Mouse (Mus musculus): ENCODE measurements around the gene Emg1.

Emg1 gene

DNA sequence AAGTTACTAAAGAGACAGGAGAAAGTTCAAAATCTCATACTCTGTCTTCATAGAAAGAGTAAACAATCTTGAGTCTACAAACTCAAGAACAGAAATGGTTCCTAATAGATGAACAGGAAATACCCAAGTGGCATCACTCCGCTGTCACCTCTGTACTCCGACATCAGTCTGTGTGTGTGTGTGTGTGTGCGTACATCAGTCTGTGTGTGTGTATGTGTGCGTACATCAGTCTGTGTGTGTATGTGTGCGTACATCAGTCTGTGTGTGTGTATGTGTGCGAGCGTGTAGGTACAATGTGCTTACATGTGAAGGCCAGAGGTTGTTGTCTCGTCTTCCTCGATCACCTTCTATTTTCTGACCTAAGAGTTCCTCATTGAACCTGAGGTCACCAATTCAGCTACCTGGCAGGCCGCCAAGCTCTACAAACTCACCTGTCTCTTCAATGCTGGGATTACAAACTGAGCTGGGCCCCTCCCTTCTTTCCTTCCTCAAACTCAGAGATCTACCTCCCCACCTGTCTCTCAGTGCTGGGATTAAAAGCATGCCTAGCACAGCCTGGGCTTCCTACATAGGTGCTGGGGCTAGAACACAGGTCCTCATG, 3.6 kb downstream of the Emg1 start:
- WGBS = 95% methylated on average over 10 of the region's 10 CpGs

GRCm38 (mm10) chr6:124706061-124706627, 5.8 kb downstream of the Emg1 start:
- 51% methylated on average over 5 of the region's 5 CpGs for WGBS

- WGBS = 96% methylated on average over 2 of the region's 2 CpGs
Observed at GRCm38 (mm10) chr6:124704417-124704816, 7.6 kb downstream of the Emg1 start.

DNA sequence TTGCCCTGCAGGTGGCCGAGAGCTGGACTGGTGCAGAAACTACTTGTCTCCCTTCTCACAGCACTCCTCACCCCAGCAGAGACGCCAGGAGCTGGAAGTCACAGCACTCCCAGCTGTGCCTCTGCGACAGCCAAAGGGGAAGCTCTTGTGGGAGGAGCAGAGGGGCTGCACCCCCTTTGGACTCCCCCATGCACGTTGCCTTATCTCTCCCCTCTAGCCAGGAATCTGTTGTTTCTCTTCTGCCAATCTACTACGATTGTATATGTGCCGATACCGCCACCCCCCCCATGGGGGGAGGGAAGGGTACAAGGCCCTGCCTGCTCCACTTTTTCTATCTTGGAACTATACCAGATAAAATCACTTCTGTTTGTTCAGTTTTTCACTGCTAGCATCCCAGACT, 8.2 kb downstream of the Emg1 start:
- WGBS = 70% methylated on average over 7 of the region's 7 CpGs

- 45% methylated on average over 3 of the region's 3 CpGs for WGBS
Observed at GRCm38 (mm10) chr6:124702784-124703103, 9.2 kb downstream of the Emg1 start.

DNA sequence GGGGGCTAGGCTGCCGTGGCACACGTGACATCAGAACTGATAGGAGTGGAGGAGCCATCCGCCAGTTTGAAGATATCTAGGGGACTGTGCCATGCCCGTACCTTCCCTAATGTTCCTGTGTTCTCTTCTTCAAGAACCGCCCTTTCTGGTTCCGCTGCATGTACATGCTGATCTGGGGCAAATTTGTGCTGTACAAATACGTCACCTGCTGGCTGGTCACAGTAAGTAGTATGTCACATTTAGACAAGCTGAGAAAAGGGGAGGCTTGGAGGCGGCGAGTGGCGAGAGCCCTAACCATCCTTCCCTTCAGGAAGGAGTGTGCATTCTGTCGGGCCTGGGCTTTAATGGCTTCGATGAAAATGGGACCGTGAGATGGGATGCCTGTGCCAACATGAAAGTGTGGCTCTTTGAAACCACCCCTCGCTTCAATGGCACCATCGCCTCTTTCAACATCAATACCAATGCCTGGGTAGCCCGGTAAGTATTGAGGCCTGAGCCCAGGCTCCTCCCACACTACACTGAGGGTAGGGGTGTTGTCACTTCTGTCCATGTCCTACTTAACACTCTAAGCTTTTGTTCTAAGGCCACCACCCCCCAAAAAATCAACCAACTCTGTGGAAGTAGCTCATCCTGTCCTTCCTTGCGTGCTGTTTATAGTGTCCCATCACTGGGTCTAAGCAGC, 9.7 kb downstream of the Emg1 start:
- WGBS = 68% methylated on average over 17 of the region's 17 CpGs

DNA sequence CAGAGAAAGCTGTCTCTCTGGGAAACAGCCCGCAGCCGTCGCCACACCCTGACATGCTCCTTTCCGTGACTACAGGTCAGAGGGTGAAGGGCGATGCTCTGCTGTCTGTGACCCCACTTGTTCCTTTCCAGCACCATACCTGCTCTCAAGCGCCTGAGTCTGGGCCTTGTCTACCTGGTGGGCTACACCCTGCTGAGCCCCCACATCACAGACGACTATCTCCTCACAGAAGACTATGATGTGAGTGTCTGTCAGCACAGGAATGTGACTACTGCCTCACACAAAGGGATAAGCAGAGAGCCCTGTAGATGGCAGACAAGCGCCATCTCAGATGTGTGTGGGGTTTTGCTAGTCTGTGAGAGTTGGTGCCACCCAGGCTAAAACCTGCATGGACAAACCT, 10.6 kb downstream of the Emg1 start:
- WGBS = 81% methylated on average over 8 of the region's 8 CpGs

DNA sequence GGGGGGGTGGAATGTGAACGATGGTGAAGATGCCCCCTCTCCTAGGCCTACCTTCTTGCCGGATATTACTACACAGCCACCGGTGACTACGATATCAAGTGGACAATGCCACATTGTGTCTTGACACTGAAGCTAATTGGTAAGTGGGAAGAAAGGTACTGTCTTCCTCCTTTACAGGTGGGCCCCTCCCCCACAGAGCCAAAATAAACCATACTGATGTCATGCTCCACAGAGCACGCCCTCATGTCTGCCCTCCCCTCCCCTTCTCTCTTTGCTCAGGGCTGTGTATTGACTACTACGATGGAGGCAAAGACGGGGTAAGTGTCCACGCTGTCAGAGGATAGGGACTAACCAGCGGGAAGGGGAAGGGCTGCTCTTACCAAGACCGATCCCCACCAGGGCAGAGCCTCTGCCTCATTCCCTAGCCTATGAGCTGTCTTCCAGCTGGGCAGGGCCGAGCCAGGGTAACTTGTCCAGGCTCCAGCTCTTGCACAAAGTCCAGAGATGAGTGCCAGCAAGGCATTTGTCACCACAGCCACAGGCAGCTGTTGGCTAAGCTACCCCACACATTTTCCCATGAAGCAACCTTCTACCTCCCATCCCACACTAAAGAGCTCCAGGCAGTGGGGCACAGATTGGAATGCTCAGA, 11.9 kb downstream of the Emg1 start:
- 63% methylated on average over 11 of the region's 11 CpGs for WGBS

GRCm38 (mm10) chr6:124699366-124699765, 12.6 kb downstream of the Emg1 start:
- WGBS = 90% methylated on average over 4 of the region's 4 CpGs

DNA sequence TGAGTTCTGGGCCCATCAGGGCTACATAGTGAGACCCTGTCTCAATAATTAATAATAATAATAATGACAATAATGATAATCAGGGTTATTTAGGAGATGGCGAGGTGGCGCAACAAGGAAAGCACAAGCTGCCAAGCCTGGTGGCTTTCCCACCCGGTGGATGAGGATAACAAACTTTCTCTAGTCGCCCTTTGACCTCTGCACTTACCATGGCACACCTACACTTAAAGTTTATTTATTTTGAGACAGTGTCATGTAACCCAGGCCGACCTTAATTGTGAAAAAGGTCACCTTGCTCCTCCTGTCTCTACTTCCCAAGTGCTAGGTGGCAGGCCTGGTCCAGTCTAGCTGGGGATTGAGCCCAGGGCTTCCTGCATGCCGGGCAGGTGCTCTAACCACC, 13.2 kb downstream of the Emg1 start:
- WGBS = 87% methylated on average over 6 of the region's 6 CpGs

DNA sequence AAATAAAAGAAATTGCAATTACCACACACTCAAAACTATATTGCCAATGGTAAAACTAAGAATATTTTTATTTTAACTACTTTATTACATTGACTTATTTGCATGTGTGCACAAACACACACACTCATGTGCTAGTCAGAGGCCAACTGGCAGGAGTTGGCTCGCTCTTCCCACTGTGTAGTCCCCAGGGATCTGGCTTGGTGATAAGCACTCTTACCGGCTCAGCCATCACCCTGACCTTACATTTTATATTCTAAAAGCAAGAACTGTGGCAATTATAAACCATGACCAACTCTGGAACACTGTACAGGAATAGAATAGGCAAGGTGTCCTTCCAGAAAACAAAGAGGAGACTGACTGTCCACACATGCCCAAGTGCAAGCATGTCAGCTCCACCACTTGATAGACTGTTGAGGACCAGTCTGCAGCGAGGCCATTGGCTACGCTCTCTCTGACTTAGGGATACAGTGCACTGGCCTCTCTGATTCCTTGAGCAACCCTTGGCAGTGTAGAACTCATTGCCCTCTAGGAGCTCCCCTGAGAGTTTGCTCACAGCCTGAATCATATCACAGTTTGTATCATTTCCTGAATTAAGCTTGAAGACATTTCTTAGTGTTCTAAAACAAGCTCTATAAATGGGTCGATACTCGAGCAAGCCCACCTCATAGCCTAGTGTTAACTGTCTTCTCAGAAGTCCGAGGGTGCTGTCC, 15.4 kb downstream of the Emg1 start:
- WGBS = 85% methylated on average over 7 of the region's 7 CpGs

- 69% methylated on average over 15 of the region's 15 CpGs for WGBS
Observed at GRCm38 (mm10) chr6:124694166-124694955, 17.6 kb downstream of the Emg1 start.

DNA sequence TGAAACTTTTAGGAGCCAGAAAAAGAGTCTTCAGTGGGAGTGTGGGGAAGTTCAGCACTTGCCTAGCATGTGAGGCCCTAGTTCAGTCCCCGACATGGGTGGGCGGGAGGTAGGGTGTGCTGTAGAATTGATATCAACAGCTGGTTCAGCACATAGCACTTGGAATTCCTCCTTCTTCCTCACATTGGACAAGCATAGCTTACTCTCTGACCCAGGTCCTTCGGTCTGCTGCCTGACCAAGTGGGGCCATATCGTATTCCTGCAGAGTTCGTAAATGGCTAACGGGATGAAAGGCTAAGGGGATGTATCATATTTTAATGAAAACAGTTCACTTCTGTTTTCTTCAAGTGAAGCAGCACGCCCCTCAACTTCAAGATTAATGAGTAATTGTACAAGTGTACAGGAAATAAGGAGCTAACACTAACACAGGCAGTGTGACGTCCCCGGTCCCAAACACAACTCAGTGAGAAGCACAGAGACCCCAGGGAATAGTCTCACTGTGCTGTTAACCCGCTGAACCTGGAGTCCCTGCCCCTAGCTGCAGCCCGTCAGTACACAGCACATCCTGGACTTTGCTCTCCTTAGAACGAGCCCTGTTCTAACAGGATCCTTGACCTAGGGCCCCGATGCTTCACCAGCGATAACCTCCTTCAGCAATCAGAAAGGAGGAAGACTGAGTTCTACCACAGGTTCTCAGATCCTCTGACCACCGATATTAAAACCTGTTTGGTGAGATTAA, 18.6 kb downstream of the Emg1 start:
- WGBS = 72% methylated on average over 15 of the region's 15 CpGs

- 84% methylated on average over 3 of the region's 3 CpGs for WGBS
Observed at GRCm38 (mm10) chr6:124690517-124690916, 21.5 kb downstream of the Emg1 start.

GRCm38 (mm10) chr6:124689011-124689410, 23.0 kb downstream of the Emg1 start:
- WGBS = 94% methylated on average over 3 of the region's 3 CpGs

GRCm38 (mm10) chr6:124688151-124688758, 23.7 kb downstream of the Emg1 start:
- 79% methylated on average over 8 of the region's 8 CpGs for WGBS

GRCm38 (mm10) chr6:124686644-124687043, 25.3 kb downstream of the Emg1 start:
- WGBS = 85% methylated on average over 1 of the region's 1 CpGs

GRCm38 (mm10) chr6:124685606-124686386, 26.2 kb downstream of the Emg1 start:
- 91% methylated on average over 12 of the region's 12 CpGs for WGBS

DNA sequence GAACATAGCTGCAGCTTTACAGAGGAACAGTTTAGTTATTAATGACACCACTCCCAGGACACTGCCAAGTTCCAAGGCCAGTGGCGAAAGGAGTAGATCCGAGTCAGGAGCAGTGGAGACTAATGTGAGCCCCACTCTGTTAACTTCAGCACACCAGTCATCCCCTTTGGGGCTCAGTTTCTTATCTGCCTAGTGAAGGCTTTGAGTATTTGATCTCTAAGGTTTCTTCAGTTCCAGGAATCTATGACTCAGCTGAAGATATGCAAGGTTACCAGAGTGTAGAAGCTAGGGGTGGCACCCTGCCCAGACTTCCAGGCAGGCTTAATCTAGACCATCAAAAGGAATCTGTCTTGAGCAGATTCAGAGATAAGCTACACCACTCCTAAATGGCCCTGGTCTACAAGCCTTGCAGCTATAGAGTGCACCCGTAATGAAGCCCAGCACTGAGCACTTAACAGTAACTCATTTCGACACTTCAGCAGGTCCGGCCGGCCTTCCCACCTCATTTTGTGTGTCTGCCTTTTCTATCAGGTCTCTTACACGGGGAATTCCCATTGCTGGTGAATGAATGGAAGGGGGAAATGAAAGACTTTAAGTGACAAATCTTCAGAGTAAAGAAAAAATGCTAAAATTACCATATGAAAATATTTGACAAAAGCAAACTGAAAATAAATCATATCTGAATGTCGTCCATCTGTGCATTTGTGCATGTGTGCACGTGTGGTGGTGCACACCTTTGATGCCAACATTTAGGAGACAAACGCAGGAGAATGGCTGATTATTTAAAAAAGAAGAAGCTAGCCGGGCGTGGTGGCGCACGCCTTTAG, 28.2 kb downstream of the Emg1 start:
- 62% methylated on average over 14 of the region's 14 CpGs for WGBS

All from cerebral cortex, adult 2 months (tissue).